Mouse (Mus musculus) heart, postnatal 4 days (tissue): Measurements from ENCODE around the gene Dnajc7. TPM values are rescaled to one million over a fixed set of nuclear protein-coding genes. Genes with fewer than 3 reads are reported as not detected.

Experiments used
- DNase-seq: peaks from one replicate; pipeline ENCODE4 v3.0.0; 2021
- total RNA-seq, 2 experiments: library from RNA; stranded (reverse); gene quantifications; 2 replicates each; pipeline ENCODE4 v1.2.3; 2021

The Dnajc7 gene
- total RNA-seq, 2 experiments from 2014 or later: 223 to 232 TPM

GRCm38 (mm10) chr11:100579116-100579799 lies 40.7 kb downstream of the Dnajc7 start:
- no peak for DNase-seq

- DNase-seq: no peak
Measured at GRCm38 (mm10) chr11:100577852-100578599, 41.9 kb downstream of the Dnajc7 start.

- DNase-seq: no peak
Measured at GRCm38 (mm10) chr11:100576256-100576655, 43.7 kb downstream of the Dnajc7 start.

GRCm38 (mm10) chr11:100575484-100575855 lies 44.5 kb downstream of the Dnajc7 start:
- DNase-seq: no peak

GRCm38 (mm10) chr11:100574708-100575483 lies 45.1 kb downstream of the Dnajc7 start, which contains the start of gene Cnp:
Cnp (plus strand) TSS chr11:100574904.
- peak; percentile 84 for DNase-seq

GRCm38 (mm10) chr11:100574188-100574587 lies 45.8 kb downstream of the Dnajc7 start:
- DNase-seq: no peak

- no peak for DNase-seq
Measured at GRCm38 (mm10) chr11:100571202-100571567, 48.8 kb downstream of the Dnajc7 start.

- peak; percentile 86 for DNase-seq
Measured at GRCm38 (mm10) chr11:100570430-100571201, 49.4 kb downstream of the Dnajc7 start.

GRCm38 (mm10) chr11:100569789-100570188 lies 50.2 kb downstream of the Dnajc7 start:
- DNase-seq: no peak

GRCm38 (mm10) chr11:100568692-100569091 lies 51.3 kb downstream of the Dnajc7 start:
- no peak for DNase-seq

- DNase-seq: no peak
Measured at GRCm38 (mm10) chr11:100567815-100568245, 52.1 kb downstream of the Dnajc7 start.

- DNase-seq: no peak
Measured at GRCm38 (mm10) chr11:100567229-100567628, 52.7 kb downstream of the Dnajc7 start.

- DNase-seq: no peak
Measured at GRCm38 (mm10) chr11:100564703-100565102, 55.3 kb downstream of the Dnajc7 start.

- DNase-seq: no peak
Measured at GRCm38 (mm10) chr11:100564297-100564696, 55.7 kb downstream of the Dnajc7 start.

- no peak for DNase-seq
Measured at GRCm38 (mm10) chr11:100561748-100562147, 58.2 kb downstream of the Dnajc7 start.

- no peak for DNase-seq
Measured at GRCm38 (mm10) chr11:100559476-100559875, 60.5 kb downstream of the Dnajc7 start.

- no peak for DNase-seq
Measured at GRCm38 (mm10) chr11:100557563-100557962, 62.4 kb downstream of the Dnajc7 start.

GRCm38 (mm10) chr11:100555583-100555982 lies 64.4 kb downstream of the Dnajc7 start:
- peak; percentile 71 for DNase-seq

- DNase-seq: no peak
Measured at GRCm38 (mm10) chr11:100552842-100553241, 67.1 kb downstream of the Dnajc7 start.

- no peak for DNase-seq
Measured at GRCm38 (mm10) chr11:100550101-100550500, 69.9 kb downstream of the Dnajc7 start.

- DNase-seq: no peak
Measured at GRCm38 (mm10) chr11:100549466-100549865, 70.5 kb downstream of the Dnajc7 start.

GRCm38 (mm10) chr11:100548141-100548540 lies 71.8 kb downstream of the Dnajc7 start:
- DNase-seq: no peak
